Mouse (Mus musculus) liver, adult 2 months (tissue): ENCODE measurements around the gene Snrpb.

Experiments used
- CTCF ChIP-seq: fragments of 200-500 bp; IDR thresholded peaks from 2 replicates; pipeline ENCODE4 v1.5.1; 2011; ENCODE audit warnings: low read depth, low read length, control low read depth
- POLR2A ChIP-seq: fragments of 200-500 bp; IDR thresholded peaks from 2 replicates; pipeline ENCODE4 v1.6.1; 2011; ENCODE audit warnings: low read length, control low read depth; ENCODE audit not compliant: insufficient read depth; ENCODE audit errors: extremely low read depth

GRCm38 (mm10) chr2:130157231-130158087 is 21.7 kb downstream of the Snrpb start:
- no peak for TF ChIP-seq CTCF
- TF ChIP-seq POLR2A: no peak
